Mouse (Mus musculus) cortical plate, adult 2 months (tissue): ENCODE data around the gene Msl3l2.

ENCODE experiments used
- CTCF ChIP-seq: fragments of 200-500 bp; IDR thresholded peaks from 2 replicates; pipeline ENCODE4 v1.5.1; 2011; ENCODE audit warnings: mild to moderate bottlenecking, control low read depth, low read length; ENCODE audit not compliant: insufficient read depth; ENCODE audit errors: extremely low read depth
- POLR2A ChIP-seq: fragments of 200-500 bp; IDR thresholded peaks from 2 replicates; pipeline ENCODE4 v1.6.1; 2011; ENCODE audit warnings: mild to moderate bottlenecking, low read length, control low read depth; ENCODE audit not compliant: insufficient read depth; ENCODE audit errors: extremely low read depth

DNA sequence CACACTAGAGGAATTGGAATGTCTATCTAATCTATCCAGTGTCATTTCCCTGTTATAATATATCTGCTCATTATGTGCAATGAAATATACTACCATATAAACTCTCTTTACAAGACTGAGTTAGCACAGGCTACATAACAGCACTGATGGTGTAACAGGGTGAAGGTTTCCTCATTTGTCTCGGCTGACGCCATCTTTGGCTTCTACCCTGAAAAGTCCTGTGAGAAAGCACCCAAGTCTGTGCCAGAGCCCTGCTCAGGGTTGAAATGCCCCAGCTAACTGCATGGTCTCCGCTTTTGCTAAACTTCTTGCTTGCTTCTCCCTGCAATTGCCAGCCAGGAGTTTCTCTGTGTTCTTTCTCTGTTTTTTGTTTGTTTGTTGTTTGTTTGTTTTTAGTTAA is 7.6 kb upstream of the Msl3l2 start:
- TF ChIP-seq CTCF (no peak), POLR2A (no peak)
